Mouse (Mus musculus) neural tube, embryonic 15.5 days (tissue): ENCODE data around the gene Baz1a. TPM values are rescaled to one million over a fixed set of nuclear protein-coding genes. Genes with fewer than 3 reads are reported as not detected.

Experiments used
- ATAC-seq: fragments of 200-750 bp; cut with Nextera tagmentation; 2 replicates; pipeline ENCODE4 v1.8.0; 2017; ENCODE audit warnings: mild to moderate bottlenecking, moderate TSS enrichment, moderate library complexity; ENCODE audit not compliant: low FRiP score
- H3K27ac ChIP-seq: fragments of 300-500 bp; sonication (generic); replicated peaks from 2 replicates; pipeline ENCODE4 v1.5.1; 2015; ENCODE audit warnings: mild to moderate bottlenecking, inconsistent platforms
- H3K27me3 ChIP-seq: fragments of 300-500 bp; sonication (generic); replicated peaks from 2 replicates; pipeline ENCODE4 v1.6.1; 2015; ENCODE audit warnings: inconsistent platforms
- H3K36me3 ChIP-seq: fragments of 300-500 bp; sonication (generic); 2 replicates; pipeline ENCODE4 v1.6.1; 2015; ENCODE audit warnings: inconsistent platforms
- H3K4me1 ChIP-seq: fragments of 300-500 bp; sonication (generic); 2 replicates; pipeline ENCODE4 v1.6.1; 2015; ENCODE audit warnings: inconsistent platforms
- H3K4me2 ChIP-seq: fragments of 300-500 bp; sonication (generic); 2 replicates; pipeline ENCODE4 v1.6.1; 2015; ENCODE audit warnings: inconsistent platforms, mild to moderate bottlenecking, moderate library complexity
- H3K4me3 ChIP-seq: fragments of 300-500 bp; sonication (generic); replicated peaks from 2 replicates; pipeline ENCODE4 v1.5.1; 2015; ENCODE audit warnings: mild to moderate bottlenecking, inconsistent platforms
- H3K9ac ChIP-seq: fragments of 300-500 bp; sonication (generic); replicated peaks from 2 replicates; pipeline ENCODE4 v1.6.1; 2015; ENCODE audit warnings: mild to moderate bottlenecking, inconsistent platforms
- H3K9me3 ChIP-seq: fragments of 300-500 bp; sonication (generic); replicated peaks from 2 replicates; pipeline ENCODE4 v1.6.1; 2016; ENCODE audit warnings: inconsistent platforms
- WGBS: fragments of 180-500 bp; shearing (Covaris S2); methylation state at CpG from one replicate; pipeline ENCODE4 v1.1.7; 2015; ENCODE audit warnings: mixed read lengths; 5-methylcytosine and 5-hydroxymethylcytosine counted together
- polyA plus RNA-seq: library from polyadenylated mRNA; unstranded; fragments of >200 nt; fragmentation: Nextera tagmentation; extraction: Ambion mirVana; gene quantifications from 2 replicates; pipeline ENCODE4 v1.2.1, GENCODE M21; 2015

Baz1a gene
- polyA plus RNA-seq, 1 experiment from 2014 or later = 2.7 TPM

DNA sequence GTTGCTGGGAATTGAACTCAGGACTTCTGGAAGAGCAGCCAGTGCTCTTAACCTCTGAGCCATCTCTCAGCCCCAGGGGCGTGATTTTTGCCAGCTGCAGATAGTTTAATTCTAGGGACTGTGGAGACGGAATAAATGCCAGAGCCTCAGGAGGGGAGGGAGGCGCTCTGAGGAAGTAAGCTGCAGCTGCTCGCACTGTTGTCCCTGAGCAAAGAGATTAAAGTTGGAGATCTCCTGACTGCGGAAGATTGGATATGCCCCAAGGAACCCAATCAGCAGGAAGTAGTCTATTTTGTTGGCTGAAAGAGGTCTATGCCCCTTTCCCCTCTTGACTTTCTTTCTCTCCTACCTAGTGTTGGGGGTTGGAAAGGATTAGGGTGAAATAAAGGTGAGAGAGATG is 137.3 kb downstream of the Baz1a start:
- Histone ChIP-seq H3K36me3 (no peaks in the 10 kb centered on the region), H3K27me3 (no peaks in the 10 kb centered on the region), H3K4me3 (no peak overlapping the region), H3K9me3 (no peaks in the 10 kb centered on the region), H3K4me2 (no peak overlapping the region), H3K9ac (no peak overlapping the region), H3K27ac (no peak overlapping the region), H3K4me1 (no peaks in the 10 kb centered on the region)
- WGBS = 44% methylated on average over 5 of the region's 5 CpGs
- no peak for ATAC-seq

DNA sequence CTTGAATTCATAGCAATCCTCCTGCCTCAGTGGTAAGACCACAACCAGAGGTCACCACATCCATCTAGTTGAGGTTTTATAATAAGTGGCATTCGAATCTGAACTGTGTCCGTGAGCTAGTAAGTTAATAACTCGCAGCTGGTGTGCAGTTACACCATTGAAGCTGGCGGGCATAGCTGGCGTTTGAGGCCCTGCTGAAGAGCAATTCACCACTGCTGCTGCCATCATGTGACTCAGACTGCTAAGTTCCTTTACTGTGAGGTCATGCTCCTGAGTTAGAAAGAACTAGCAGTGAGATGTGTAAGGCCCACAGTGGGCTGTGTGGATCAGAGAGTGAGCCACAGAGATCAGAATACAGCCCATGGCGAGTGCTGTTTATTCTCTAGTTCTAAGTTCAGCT is 139.4 kb downstream of the Baz1a start:
- no peaks in the 10 kb centered on the region for H3K27me3 ChIP-seq
- WGBS = 70% methylated on average over 6 of the region's 6 CpGs
- no peaks in the 10 kb centered on the region for H3K9me3 ChIP-seq
- H3K4me3 ChIP-seq = no peak overlapping the region
- H3K4me2 ChIP-seq = no peak overlapping the region
- H3K36me3 ChIP-seq = no peaks in the 10 kb centered on the region
- no peak overlapping the region for H3K9ac ChIP-seq
- H3K27ac ChIP-seq = no peak overlapping the region
- H3K4me1 ChIP-seq = no peaks in the 10 kb centered on the region
- no peak for ATAC-seq

GRCm38 (mm10) chr12:54862606-54863535 is 151.3 kb downstream of the Baz1a start, which contains the start of gene Cfl2:
Cfl2 (minus strand) TSS chr12:54862877.
- H3K4me3 ChIP-seq = peak within 1 kb of the TSS; percentile 91
- WGBS = under 1% methylated on average over 66 of the region's 82 CpGs
- no peaks in the 10 kb centered on the region for H3K9me3 ChIP-seq
- H3K27ac ChIP-seq = peak within 1 kb of the TSS; percentile 99
- no peaks in the 10 kb centered on the region for H3K27me3 ChIP-seq
- H3K4me1 ChIP-seq = peaks cover 21% of the 10 kb centered on the region
- H3K9ac ChIP-seq = peak within 1 kb of the TSS; percentile 98
- H3K4me2 ChIP-seq = peak within 1 kb of the TSS; percentile 58
- peak; percentile 93 for ATAC-seq
- peaks cover 4% of the 10 kb centered on the region for H3K36me3 ChIP-seq

- Histone ChIP-seq H3K27me3 (no peaks in the 10 kb centered on the region), H3K4me2 (peak overlapping the region; percentile 58), H3K36me3 (peaks cover 12% of the 10 kb centered on the region), H3K27ac (peak overlapping the region; percentile 99), H3K4me1 (peaks cover 21% of the 10 kb centered on the region), H3K9me3 (no peaks in the 10 kb centered on the region), H3K4me3 (peak overlapping the region; percentile 91), H3K9ac (peak overlapping the region; percentile 98)
- under 1% methylated on average over 35 of the region's 36 CpGs for WGBS
- ATAC-seq = peak; percentile 83
These were observed 152.1 kb downstream of the Baz1a start for GRCm38 (mm10) chr12:54861991-54862605.

GRCm38 (mm10) chr12:54859531-54859930 is 154.6 kb downstream of the Baz1a start:
- Histone ChIP-seq H3K9me3 (no peaks in the 10 kb centered on the region), H3K4me2 (peak overlapping the region; percentile 29), H3K4me3 (no peak overlapping the region), H3K27me3 (no peaks in the 10 kb centered on the region), H3K4me1 (peaks cover 21% of the 10 kb centered on the region), H3K27ac (no peak overlapping the region), H3K36me3 (peaks cover 25% of the 10 kb centered on the region), H3K9ac (no peak overlapping the region)
- ATAC-seq = no peak
- 39% methylated on average over 6 of the region's 6 CpGs for WGBS

- 0 out of 2 replicates have a peak, but pooled peaks cover 7% of the 10 kb centered on the region for H3K36me3 ChIP-seq
- no peak overlapping the region for H3K4me2 ChIP-seq
- no peak for ATAC-seq
- H3K4me1 ChIP-seq = no peaks in the 10 kb centered on the region
- H3K27me3 ChIP-seq = no peaks in the 10 kb centered on the region
- no peak overlapping the region for H3K9ac ChIP-seq
- H3K4me3 ChIP-seq = no peak overlapping the region
- 86% methylated on average over 2 of the region's 2 CpGs for WGBS
- no peak overlapping the region for H3K27ac ChIP-seq
- no peaks in the 10 kb centered on the region for H3K9me3 ChIP-seq
These were observed 163.6 kb downstream of the Baz1a start for GRCm38 (mm10) chr12:54850551-54850950.

- H3K9me3 ChIP-seq = no peaks in the 10 kb centered on the region
- H3K4me1 ChIP-seq = no peaks in the 10 kb centered on the region
- H3K36me3 ChIP-seq = no peaks in the 10 kb centered on the region
- no peak for ATAC-seq
- no peak overlapping the region for H3K27ac ChIP-seq
- H3K27me3 ChIP-seq = no peaks in the 10 kb centered on the region
- no peak overlapping the region for H3K9ac ChIP-seq
- H3K4me3 ChIP-seq = no peak overlapping the region
- no peak overlapping the region for H3K4me2 ChIP-seq
These were observed 169.7 kb downstream of the Baz1a start for GRCm38 (mm10) chr12:54844415-54844814.

Other genes with a start within 250 kb of the Baz1a start
- gene Snx6, start 218.6 kb downstream of the Baz1a start, polyA plus RNA-seq = 131 and 137 TPM in 2 replicates
- 294 and 346 TPM in 2 replicates for gene Cfl2, start 151.5 kb downstream of the Baz1a start, polyA plus RNA-seq
- gene Gm20403, start 27.8 kb downstream of the Baz1a start, polyA plus RNA-seq = not detected in 2 replicates
- gene 2700097O09Rik, start 65.8 kb upstream of the Baz1a start, polyA plus RNA-seq = 34.1 and 34.7 TPM in 2 replicates
- 191 and 201 TPM in 2 replicates for gene Srp54a, start 65.9 kb upstream of the Baz1a start, polyA plus RNA-seq
- 69.0 and 77.3 TPM in 2 replicates for gene Fam177a, start 110.1 kb upstream of the Baz1a start, polyA plus RNA-seq
- 62.8 and 64.4 TPM in 2 replicates for gene Srp54b, start 140.8 kb upstream of the Baz1a start, polyA plus RNA-seq
- not detected in 2 replicates for gene 1700047I17Rik2, start 185.2 kb upstream of the Baz1a start, polyA plus RNA-seq
- 80.4 TPM in 2 replicates for gene Srp54c, start 215.8 kb upstream of the Baz1a start, polyA plus RNA-seq